Mouse (Mus musculus): ENCODE results near the gene Lonp1. TPM values are rescaled to one million over a fixed set of nuclear protein-coding genes. Genes with fewer than 3 reads are reported as not detected.
"Not testable (repeated sequence)": the region's sequence is repeated elsewhere in the genome, so short reads cannot be mapped to it uniquely, and the experiment has no call there.

Lonp1 gene
- 9.1 TPM in 2 replicates for total RNA-seq (2015)
- total RNA-seq (2017): 19.5 and 23.4 TPM in 2 replicates

- ATAC-seq (ENCODE audit: poor library complexity, severe bottlenecking): peak; percentile 96
These were observed at the start of gene Lonp1 for GRCm38 (mm10) chr17:56626754-56627470. Gene Lonp1, minus strand, starts transcription at chr17:56626887.

- ATAC-seq (ENCODE audit: poor library complexity, severe bottlenecking): no peak
These were observed 47.1 kb upstream of the Lonp1 start for GRCm38 (mm10) chr17:56673647-56674416.

DNA sequence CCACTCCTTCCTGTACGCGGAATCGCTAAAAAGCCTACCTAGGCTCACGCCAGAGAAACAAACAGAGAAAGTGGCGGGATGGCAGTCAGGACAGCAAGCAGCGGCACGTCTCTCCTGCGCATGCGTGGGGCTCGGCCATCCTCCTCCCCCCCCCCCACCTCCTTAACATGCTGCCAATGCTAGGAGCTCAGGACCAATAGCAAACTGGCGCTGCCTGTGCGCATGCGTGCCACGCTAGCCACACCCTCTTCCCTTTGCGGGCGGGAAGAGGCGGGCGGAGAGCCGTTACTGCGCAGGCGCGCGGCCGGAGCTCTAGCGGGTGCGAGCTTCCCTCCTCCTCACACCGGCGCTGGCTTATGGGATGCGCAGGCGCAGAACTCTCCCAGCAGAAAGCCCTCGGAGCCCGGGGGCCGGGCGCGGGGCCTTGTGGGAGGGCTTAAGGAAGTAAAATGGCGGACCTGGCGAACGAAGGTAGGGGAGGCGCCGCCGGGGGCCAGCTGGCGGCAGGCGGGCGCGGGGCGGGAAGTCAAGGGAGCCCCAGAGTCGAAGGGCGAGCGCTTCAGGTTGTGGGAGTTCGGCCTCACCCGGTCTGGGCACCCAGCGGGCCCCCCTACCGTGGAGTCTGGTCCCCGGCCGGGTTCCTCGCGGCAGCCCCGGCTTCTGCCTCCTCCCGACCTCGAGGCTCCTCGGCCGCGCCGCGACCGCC, 46.4 kb upstream of the Lonp1 start, which contains the start of gene Ranbp3:
Gene Ranbp3, plus strand, starts transcription at position 354 of the 706 bp plus-strand sequence.
- ATAC-seq (ENCODE audit: poor library complexity, severe bottlenecking): peak; percentile 90

DNA sequence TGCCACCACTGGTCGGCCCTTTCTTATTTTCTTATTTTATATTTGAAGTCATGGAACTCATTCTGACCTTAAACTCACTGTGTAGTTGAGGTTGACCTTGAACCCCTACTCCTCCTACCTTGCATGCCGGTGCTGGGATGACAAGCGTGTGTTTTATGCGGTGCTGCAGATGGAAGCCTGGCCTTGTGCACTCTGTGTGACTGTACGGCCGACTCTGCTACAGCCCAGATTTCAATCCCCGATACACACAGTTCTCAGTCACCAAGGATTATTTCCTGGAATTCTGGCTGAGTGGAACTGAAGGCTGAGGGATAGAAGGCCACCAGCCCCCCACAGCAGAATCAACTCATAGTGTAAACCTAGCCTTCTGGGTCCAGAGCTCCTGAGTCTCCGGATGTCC, 43.1 kb upstream of the Lonp1 start:
- ATAC-seq (ENCODE audit: poor library complexity, severe bottlenecking): no peak

DNA sequence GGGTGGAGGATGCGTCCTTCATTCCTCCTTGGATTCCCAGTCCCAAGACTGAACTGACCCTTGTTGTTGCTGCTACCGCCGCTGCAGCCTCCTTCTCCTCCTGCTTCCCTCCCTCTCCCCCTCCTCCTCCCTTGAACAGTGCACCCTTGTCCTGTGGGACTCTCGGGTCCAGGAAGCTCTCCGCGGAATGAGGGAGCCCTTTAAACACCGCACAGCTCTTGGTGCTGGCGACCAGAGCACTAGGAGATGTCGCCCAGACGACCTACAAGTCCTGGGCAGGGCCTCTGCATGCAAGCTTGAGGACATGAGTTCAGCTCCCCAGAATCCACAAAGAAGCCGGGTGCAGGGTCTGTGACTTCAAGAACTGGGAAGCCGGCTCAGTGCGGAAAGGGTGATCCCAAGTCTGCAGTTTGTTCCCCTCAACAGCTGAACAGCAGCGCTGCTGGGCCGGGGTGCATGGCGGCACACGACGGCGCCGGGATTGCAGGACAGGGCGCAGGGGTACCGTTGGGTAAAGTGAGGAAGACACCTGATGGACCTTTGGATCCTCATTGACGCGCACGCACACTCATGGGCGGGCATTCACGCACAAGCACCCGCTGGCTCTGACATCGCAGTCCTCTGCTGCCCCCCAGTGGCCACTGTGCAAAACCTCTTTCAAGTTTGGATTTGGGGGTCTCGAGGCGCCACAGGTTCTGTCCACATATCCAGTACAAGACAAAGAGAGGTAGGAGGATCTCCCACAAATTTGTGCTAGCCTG, 41.9 kb upstream of the Lonp1 start:
- peak; percentile 58 for ATAC-seq (ENCODE audit: poor library complexity, severe bottlenecking)

GRCm38 (mm10) chr17:56667591-56667990, 40.9 kb upstream of the Lonp1 start:
- ATAC-seq (ENCODE audit: poor library complexity, severe bottlenecking): no peak

DNA sequence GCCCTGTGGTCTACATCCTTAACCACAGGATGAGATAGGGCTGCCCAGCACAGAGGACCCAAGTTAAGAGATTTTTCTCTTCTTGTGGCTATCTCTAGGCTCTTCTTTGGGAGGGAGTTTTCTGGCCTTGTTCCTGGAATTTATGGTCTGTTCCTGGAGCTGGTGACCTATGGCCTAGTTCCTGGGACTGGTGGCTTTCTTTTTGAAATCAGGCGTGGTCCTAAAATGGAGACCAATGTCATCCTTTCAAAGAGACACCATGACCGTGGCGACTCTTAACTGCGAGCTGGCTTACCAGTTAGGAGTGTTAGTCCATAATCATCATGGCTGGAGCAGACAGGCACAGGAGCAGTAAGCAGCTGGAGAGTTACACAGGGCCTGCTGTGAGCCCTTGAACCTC, 39.7 kb upstream of the Lonp1 start:
- ATAC-seq (ENCODE audit: poor library complexity, severe bottlenecking): no peak

DNA sequence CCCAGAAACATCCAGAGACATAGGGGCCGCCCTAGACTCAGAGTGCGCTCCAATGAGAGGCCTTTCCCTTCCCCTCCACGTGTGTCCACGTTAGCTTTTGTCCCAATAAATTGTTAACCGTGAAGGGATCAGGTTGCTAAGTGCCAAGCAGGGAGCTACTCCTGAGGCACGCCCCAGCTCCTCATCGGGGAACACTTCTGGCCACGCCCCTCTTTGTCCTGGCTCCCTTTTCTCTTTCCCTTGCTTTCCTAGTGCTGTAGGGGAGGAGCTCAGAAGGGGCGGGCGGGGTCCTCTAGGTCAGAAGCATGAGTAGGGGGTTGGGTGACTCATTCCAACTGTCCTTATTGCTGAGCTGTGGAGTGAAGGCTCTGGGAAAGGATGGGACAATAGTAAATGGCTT, 37.6 kb upstream of the Lonp1 start:
- no peak for ATAC-seq (ENCODE audit: poor library complexity, severe bottlenecking)

DNA sequence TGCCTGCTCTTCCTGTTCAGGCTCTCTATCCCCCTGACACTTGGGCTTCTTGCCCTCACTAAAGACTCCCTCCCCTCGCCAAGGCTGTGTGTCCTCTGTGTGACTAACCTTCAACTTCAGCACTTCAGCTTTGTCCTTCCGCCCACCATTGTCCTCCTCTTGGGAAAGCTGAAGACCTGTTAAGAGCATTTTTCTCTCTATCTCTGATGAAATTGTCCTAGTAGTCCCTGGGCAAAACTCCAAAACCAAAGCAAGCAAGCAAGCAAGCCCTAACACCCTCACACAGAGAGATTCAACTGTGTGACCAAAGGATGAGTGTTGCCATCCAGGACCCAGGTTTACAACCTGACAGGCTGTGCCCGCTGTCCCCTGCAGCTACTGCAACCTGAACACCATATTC, 37.0 kb upstream of the Lonp1 start:
- ATAC-seq (ENCODE audit: poor library complexity, severe bottlenecking): no peak

- no peak for ATAC-seq (ENCODE audit: poor library complexity, severe bottlenecking)
These were observed 29.5 kb upstream of the Lonp1 start for GRCm38 (mm10) chr17:56656171-56656570.

GRCm38 (mm10) chr17:56655311-56655710, 28.6 kb upstream of the Lonp1 start:
- ATAC-seq (ENCODE audit: poor library complexity, severe bottlenecking): no peak

DNA sequence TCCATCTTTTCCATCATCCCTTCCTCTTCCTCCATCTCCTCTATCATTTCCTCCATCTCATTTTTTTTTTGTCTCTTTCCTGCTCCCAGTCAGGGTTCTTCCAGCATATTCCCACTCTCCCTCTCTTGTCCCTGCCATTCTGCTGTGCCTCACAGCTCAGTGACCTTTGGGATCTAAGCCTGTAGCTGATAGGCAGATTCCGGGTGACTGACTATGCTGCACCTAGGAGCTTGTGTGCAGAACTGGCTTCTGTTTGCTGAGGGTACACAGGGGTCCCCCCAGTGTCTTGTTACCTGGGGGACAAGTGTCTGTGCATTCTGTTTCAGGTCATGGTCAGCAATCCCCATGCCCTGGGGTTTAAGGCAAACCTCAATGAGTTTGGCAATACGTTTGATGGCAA, 28.1 kb upstream of the Lonp1 start:
- ATAC-seq (ENCODE audit: poor library complexity, severe bottlenecking): no peak

- ATAC-seq (ENCODE audit: poor library complexity, severe bottlenecking): no peak
These were observed 25.1 kb upstream of the Lonp1 start for GRCm38 (mm10) chr17:56651801-56652200.

GRCm38 (mm10) chr17:56647546-56647945, 20.9 kb upstream of the Lonp1 start:
- no peak for ATAC-seq (ENCODE audit: poor library complexity, severe bottlenecking)

GRCm38 (mm10) chr17:56643237-56643636, 16.6 kb upstream of the Lonp1 start:
- no peak for ATAC-seq (ENCODE audit: poor library complexity, severe bottlenecking)

GRCm38 (mm10) chr17:56634023-56634422, 7.3 kb upstream of the Lonp1 start:
- ATAC-seq (ENCODE audit: poor library complexity, severe bottlenecking): no peak

- no peak for ATAC-seq (ENCODE audit: poor library complexity, severe bottlenecking)
These were observed 5.1 kb upstream of the Lonp1 start for GRCm38 (mm10) chr17:56631807-56632206.

- not testable (repeated sequence) for ATAC-seq (ENCODE audit: poor library complexity, severe bottlenecking)
These were observed 3.4 kb upstream of the Lonp1 start for GRCm38 (mm10) chr17:56629800-56630781.

DNA sequence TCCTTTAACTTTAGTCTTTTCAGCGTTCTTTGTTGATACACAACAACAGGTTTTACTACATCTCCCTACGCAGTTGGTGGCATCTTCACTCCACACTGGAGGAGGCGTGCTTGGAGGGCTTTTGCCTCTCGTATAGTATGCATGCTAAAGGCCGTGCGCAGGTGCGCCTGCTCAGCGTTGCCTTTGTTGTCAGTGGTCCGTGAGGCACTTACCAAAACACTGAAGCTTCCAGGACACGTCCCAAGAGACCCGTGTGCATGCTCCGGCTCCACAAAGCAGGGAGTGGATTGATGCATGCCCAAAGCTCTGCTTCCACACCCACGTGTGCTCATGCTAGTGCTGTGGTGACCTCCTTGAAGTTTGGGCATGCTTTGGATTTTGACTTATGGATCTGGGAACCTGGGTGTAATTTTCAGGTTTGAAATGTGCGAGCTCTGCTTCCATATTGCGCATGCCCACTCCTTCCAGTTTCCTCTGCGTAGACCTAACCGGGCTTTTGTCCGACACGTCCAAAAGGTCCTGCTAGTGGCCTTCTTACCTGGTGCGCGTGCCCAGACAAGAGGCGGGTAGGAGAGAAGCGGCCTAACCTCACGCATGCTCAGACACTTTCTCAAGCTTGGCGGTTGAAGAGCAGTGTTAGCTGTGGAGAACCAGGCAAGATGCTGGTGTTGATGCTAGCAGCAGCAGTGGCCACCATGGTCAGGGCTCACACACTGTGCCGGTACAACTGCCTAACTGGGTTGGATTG, 1.0 kb upstream of the Lonp1 start, which contains the start of gene Catsperd:
Gene Catsperd, plus strand, starts transcription at position 614 of the 748 bp plus-strand sequence.
- ATAC-seq (ENCODE audit: poor library complexity, severe bottlenecking): no peak

Measured in megakaryocyte, adult 5-6 weeks (primary cell).